Mouse (Mus musculus) induced T-regulatory cell, adult 2 months (primary cell): Measurements from ENCODE around the gene Gdpgp1.
A peak's percentile ranks its signal among the peaks of the same experiment; 100 is the strongest.

ENCODE experiments used
- DNase-seq: peaks from one replicate; pipeline ENCODE4 v3.0.0-alpha.2; 2012; ENCODE audit warnings: low read depth

Gene Gdpgp1

GRCm38 (mm10) chr7:80199851-80200587 is 32.6 kb upstream of the Gdpgp1 start:
- peak; percentile 73 for DNase-seq

- DNase-seq = no peak
Observed at GRCm38 (mm10) chr7:80200588-80200945, 32.1 kb upstream of the Gdpgp1 start.

- peak; percentile 43 for DNase-seq
Observed at GRCm38 (mm10) chr7:80200963-80201539, 31.6 kb upstream of the Gdpgp1 start.

GRCm38 (mm10) chr7:80201888-80202540 is 30.7 kb upstream of the Gdpgp1 start:
- no peak for DNase-seq

GRCm38 (mm10) chr7:80202961-80203360 is 29.7 kb upstream of the Gdpgp1 start:
- no peak for DNase-seq

GRCm38 (mm10) chr7:80203638-80204096 is 29.0 kb upstream of the Gdpgp1 start:
- DNase-seq = peak; percentile 75

GRCm38 (mm10) chr7:80204362-80204761 is 28.3 kb upstream of the Gdpgp1 start:
- peak; percentile 86 for DNase-seq

- peak; percentile 81 for DNase-seq
Observed at GRCm38 (mm10) chr7:80204961-80205360, 27.7 kb upstream of the Gdpgp1 start.

- DNase-seq = peak; percentile 58
Observed at GRCm38 (mm10) chr7:80205705-80206589, 26.7 kb upstream of the Gdpgp1 start.

GRCm38 (mm10) chr7:80207314-80207731 is 25.3 kb upstream of the Gdpgp1 start:
- DNase-seq = peak; percentile 66

GRCm38 (mm10) chr7:80208026-80208642 is 24.5 kb upstream of the Gdpgp1 start:
- DNase-seq = peak; percentile 67

GRCm38 (mm10) chr7:80208738-80209430 is 23.8 kb upstream of the Gdpgp1 start:
- DNase-seq = peak; percentile 53

GRCm38 (mm10) chr7:80209669-80210068 is 23.0 kb upstream of the Gdpgp1 start:
- DNase-seq = peak; percentile 93

- no peak for DNase-seq
Observed at GRCm38 (mm10) chr7:80210982-80211381, 21.7 kb upstream of the Gdpgp1 start.

- DNase-seq = no peak
Observed at GRCm38 (mm10) chr7:80213604-80214003, 19.1 kb upstream of the Gdpgp1 start.

- DNase-seq = no peak
Observed at GRCm38 (mm10) chr7:80214459-80214858, 18.2 kb upstream of the Gdpgp1 start.

- DNase-seq = peak; percentile 89
Observed at GRCm38 (mm10) chr7:80215398-80215797, 17.3 kb upstream of the Gdpgp1 start.

- DNase-seq = no peak
Observed at GRCm38 (mm10) chr7:80216566-80216965, 16.1 kb upstream of the Gdpgp1 start.

GRCm38 (mm10) chr7:80218666-80219065 is 14.0 kb upstream of the Gdpgp1 start:
- DNase-seq = no peak

- DNase-seq = no peak
Observed at GRCm38 (mm10) chr7:80220237-80220797, 12.3 kb upstream of the Gdpgp1 start.
